Mouse (Mus musculus) MEL (cell line): Measurements from ENCODE around the gene Als2cr12. TPM values are rescaled to one million over a fixed set of nuclear protein-coding genes. Genes with fewer than 3 reads are reported as not detected.
A peak's percentile ranks its signal among the peaks of the same experiment; 100 is the strongest.

ENCODE experiments used
- DNase-seq: peaks from one replicate; pipeline ENCODE4 v3.0.0; 2011; ENCODE audit warnings: low read depth, low spot score
- H3K27ac ChIP-seq: 2 replicates; pipeline ENCODE4 v1.5.1; 2012; ENCODE audit warnings: low read depth, mild to moderate bottlenecking, control low read depth, low read length, moderate library complexity; ENCODE audit not compliant: control insufficient read depth
- H3K27me3 ChIP-seq, 2 experiments: fragments of 150-350 bp in 1 of 2; sonication (generic) in 1 of 2; 2 replicates each; pipeline ENCODE4 v1.6.1; 2012; ENCODE audit warnings: low read length in 2 of 2, mild to moderate bottlenecking in 2 of 2, improper control_type of control experiment in 1 of 2, moderate library complexity in 1 of 2; ENCODE audit not compliant: insufficient read depth in 2 of 2, control insufficient read depth in 1 of 2
- H3K36me3 ChIP-seq, 2 experiments: 2 replicates each; pipeline ENCODE4 v1.6.1; 2012 to 2014; ENCODE audit warnings: low read length in 2 of 2, improper control_type of control experiment in 1 of 2, inconsistent platforms in 1 of 2, mild to moderate bottlenecking in 1 of 2; ENCODE audit not compliant: insufficient read depth in 2 of 2, control insufficient read depth in 1 of 2
- H3K4me1 ChIP-seq, 2 experiments: fragments of 150-350 bp in 1 of 2; sonication (generic) in 1 of 2; 2 replicates each; pipeline ENCODE4 v1.6.1; 2012; ENCODE audit warnings: low read length in 2 of 2, improper control_type of control experiment in 1 of 2, mild to moderate bottlenecking in 1 of 2; ENCODE audit not compliant: insufficient read depth in 2 of 2, control insufficient read depth in 1 of 2
- H3K4me3 ChIP-seq, 2 experiments: fragments of 150-350 bp in 1 of 2; sonication (generic) in 1 of 2; 2 replicates each; pipeline ENCODE4 v1.5.1; 2012; ENCODE audit warnings: low read depth in 2 of 2, low read length in 2 of 2, mild to moderate bottlenecking in 2 of 2, moderate library complexity in 2 of 2, control low read depth in 1 of 2, improper control_type of control experiment in 1 of 2; ENCODE audit not compliant: control insufficient read depth in 1 of 2, insufficient read depth in 1 of 2
- H3K79me2 ChIP-seq: 2 replicates; pipeline ENCODE4 v1.6.1; 2012; ENCODE audit warnings: mild to moderate bottlenecking, low read length, moderate library complexity; ENCODE audit not compliant: control insufficient read depth, poor library complexity, insufficient read depth
- H3K9ac ChIP-seq: 2 replicates; pipeline ENCODE4 v1.6.1; 2012; ENCODE audit warnings: low read depth, mild to moderate bottlenecking, control low read depth, low read length, moderate library complexity; ENCODE audit not compliant: control insufficient read depth, poor library complexity, severe bottlenecking
- H3K9me3 ChIP-seq: fragments of 150-350 bp; sonication (generic); replicated peaks from 2 replicates; pipeline ENCODE4 v1.6.1; 2012; ENCODE audit warnings: mild to moderate bottlenecking, low read length, improper control_type of control experiment, moderate library complexity; ENCODE audit not compliant: insufficient read depth
- CHD1 ChIP-seq: IDR thresholded peaks from 2 replicates; pipeline ENCODE4 v1.6.1; 2012; ENCODE audit warnings: low read depth, mild to moderate bottlenecking, inconsistent platforms, low read length, improper control_type of control experiment
- GABPA ChIP-seq: IDR thresholded peaks from 2 replicates; pipeline ENCODE4 v1.6.1; 2012; ENCODE audit warnings: low read depth, mild to moderate bottlenecking, inconsistent platforms, low read length, improper control_type of control experiment, moderate library complexity
- MAZ ChIP-seq: IDR thresholded peaks from 2 replicates; pipeline ENCODE4 v1.6.1; 2012; ENCODE audit warnings: low read depth, mild to moderate bottlenecking, inconsistent platforms, low read length, improper control_type of control experiment
- MYB ChIP-seq: IDR thresholded peaks from 2 replicates; pipeline ENCODE4 v1.6.1; 2011; ENCODE audit warnings: mild to moderate bottlenecking, low read depth, low read length, improper control_type of control experiment
- MYC ChIP-seq: IDR thresholded peaks from 2 replicates; pipeline ENCODE4 v1.6.1; 2011; ENCODE audit warnings: low read depth, mild to moderate bottlenecking, low read length, improper control_type of control experiment, moderate library complexity
- NELFE ChIP-seq: IDR thresholded peaks from 2 replicates; pipeline ENCODE4 v1.6.1; 2011; ENCODE audit warnings: low read depth, low read length, improper control_type of control experiment
- POLR2A ChIP-seq, 2 experiments: IDR thresholded peaks; 2 replicates each; pipeline ENCODE4 v1.6.1; 2011 to 2012; ENCODE audit warnings: low read length in 2 of 2, mild to moderate bottlenecking in 2 of 2, control low read depth in 1 of 2, improper control_type of control experiment in 1 of 2, low read depth in 1 of 2, moderate library complexity in 1 of 2; ENCODE audit not compliant: control insufficient read depth in 1 of 2, insufficient read depth in 1 of 2, poor library complexity in 1 of 2
- POLR2AphosphoS2 ChIP-seq: IDR thresholded peaks from 2 replicates; pipeline ENCODE4 v1.6.1; 2011; ENCODE audit warnings: low read length, improper control_type of control experiment
- POLR2AphosphoS5 ChIP-seq: IDR thresholded peaks from 2 replicates; pipeline ENCODE4 v1.6.1; 2012; ENCODE audit warnings: low read depth, borderline replicate concordance, mild to moderate bottlenecking, inconsistent platforms, low read length, moderate library complexity, mixed read lengths
- RAD21 ChIP-seq: IDR thresholded peaks from 2 replicates; pipeline ENCODE4 v1.6.1; 2011; ENCODE audit warnings: mild to moderate bottlenecking, low read depth, low read length, improper control_type of control experiment
- TCF12 ChIP-seq: IDR thresholded peaks from 2 replicates; pipeline ENCODE4 v1.6.1; 2014; ENCODE audit warnings: low read depth, mild to moderate bottlenecking, inconsistent platforms, low read length, improper control_type of control experiment, moderate library complexity
- ZC3H11A ChIP-seq: IDR thresholded peaks from 2 replicates; pipeline ENCODE4 v1.6.1; 2012; ENCODE audit warnings: low read depth, mild to moderate bottlenecking, inconsistent platforms, low read length, improper control_type of control experiment
- ZKSCAN1 ChIP-seq: IDR thresholded peaks from 2 replicates; pipeline ENCODE4 v1.6.1; 2012; ENCODE audit warnings: low read depth, mild to moderate bottlenecking, inconsistent platforms, low read length, improper control_type of control experiment, moderate library complexity
- ZNF384 ChIP-seq: IDR thresholded peaks from 2 replicates; pipeline ENCODE4 v1.6.1; 2012; ENCODE audit warnings: low read depth, mild to moderate bottlenecking, inconsistent platforms, low read length, improper control_type of control experiment
- polyA plus RNA-seq, 2 experiments: library from polyadenylated mRNA; stranded (reverse) in 1 of 2; unstranded in 1 of 2; fragments of >175 nt in 1 of 2; fragments of >200 nt in 1 of 2; gene quantifications; 2 replicates each; pipeline versions ENCODE4 v1.2.1 to v1.2.4; 2012; ENCODE audit warnings: low replicate concordance in 2 of 2, low read depth in 1 of 2; ENCODE audit not compliant: insufficient read length in 2 of 2, insufficient read depth in 1 of 2, missing spikeins in 1 of 2
- total RNA-seq: library from RNA; depleted of rRNA; stranded (reverse); fragments of 300-350 nt; gene quantifications from 2 replicates; pipeline ENCODE4 v1.2.3, GENCODE M21; 2012

Als2cr12 gene
- total and polyA plus RNA-seq, 3 experiments: not detected

- peak overlapping the region; percentile 31; the same call in 1 of the 2 replicates for H3K27ac ChIP-seq
Measured at GRCm38 (mm10) chr1:58714361-58714760, 18.6 kb upstream of the Als2cr12 start.

GRCm38 (mm10) chr1:58713893-58714231, 18.1 kb upstream of the Als2cr12 start:
- peaks cover 0 to 45% of the 10 kb centered on the region in 2 experiments; a peak in 3 of 4 replicates for H3K36me3 ChIP-seq
- TF ChIP-seq NELFE (no peak), ZNF384 (no peak), MAZ (0 out of 2 replicates have a peak, but pooled peaks have one; percentile 32), MYC (no peak), POLR2AphosphoS2 (no peak), POLR2AphosphoS5 (no peak), GABPA (no peak), MYB (no peak), ZC3H11A (no peak), TCF12 (no peak), CHD1 (peak; percentile 34; the same call in 1 of the 2 replicates)
- TF ChIP-seq, all 39 proteins: peak for 2
- no peak for DNase-seq
- H3K9ac ChIP-seq: peak overlapping the region; percentile 76
- H3K4me1 ChIP-seq: peaks cover 29 to 35% of the 10 kb centered on the region in 2 experiments
- H3K27ac ChIP-seq: peak overlapping the region; percentile 87
- H3K9me3 ChIP-seq: no peaks in the 10 kb centered on the region
- H3K79me2 ChIP-seq: peaks cover 27% of the 10 kb centered on the region
- H3K27me3 ChIP-seq: no peaks in the 10 kb centered on the region
- H3K4me3 ChIP-seq: peak overlapping the region; percentile 76 to 97

More at GRCm38 (mm10) chr1:58714361-58714760, 18.6 kb upstream of the Als2cr12 start:
- TF ChIP-seq POLR2A (IDR thresholded peaks at IDR 0.05; ENCODE audit: control insufficient read depth in 1 of 2, insufficient read depth in 1 of 2, low read depth in 1 of 2, low read length in 2 of 2, poor library complexity in 1 of 2) (0 out of 4 replicates have a peak, but pooled peaks of 1 of the 2 experiments have one; percentile 19), NELFE (0 out of 2 replicates have a peak, but pooled peaks have one; percentile 15), RAD21 (no peak), ZKSCAN1 (no peak), POLR2AphosphoS5 (no peak), MAZ (no peak), ZNF384 (peak; percentile 53)
- H3K79me2 ChIP-seq: peaks cover 27% of the 10 kb centered on the region
- peak overlapping the region; percentile 76 for H3K9ac ChIP-seq
- H3K27me3 ChIP-seq: no peaks in the 10 kb centered on the region
- peak overlapping the region; percentile 76 to 97 for H3K4me3 ChIP-seq
- DNase-seq: no peak
- no peaks in the 10 kb centered on the region for H3K9me3 ChIP-seq
- peaks cover 33 to 40% of the 10 kb centered on the region in 2 experiments for H3K4me1 ChIP-seq
- H3K36me3 ChIP-seq: peaks cover 0 to 49% of the 10 kb centered on the region in 2 experiments; a peak in 3 of 4 replicates
